15 mouse cellular contexts compared by ENCODE assay signal in genomic region chr15:79392527-79392926, GRCm38 (mm10). TPM values are rescaled to one million over a fixed set of nuclear protein-coding genes. Genes with fewer than 3 reads are reported as not detected.
DNase-seq lines count a peak whose midpoint lies in the region; ATAC-seq and TF ChIP-seq lines count a peak whose summit lies in the region.
"Had no signal": no experiment of that assay in that cellular context is flagged by ENCODE, and none has a peak within 500 bp of the region (broad histone marks: within the 10 kb centered on the region; RNA-seq: fewer than 3 reads in every experiment).

No protein-coding gene starts in this region.

- 75% methylated on average over 5 of the region's 5 CpGs for WGBS in heart, embryonic 12.5 days
- 86% methylated on average over 5 of the region's 5 CpGs for WGBS in kidney, embryonic 16.5 days
- WGBS in embryonic facial prominence, embryonic 10.5 days = 89% methylated on average over 5 of the region's 5 CpGs
- WGBS in liver, embryonic 12.5 days (ENCODE audit: insufficient replicate concordance) = 62% methylated on average over 5 of the region's 5 CpGs
- 90% methylated on average over 5 of the region's 5 CpGs for WGBS in midbrain, postnatal 0 days

- H3K4me2 ChIP-seq in heart, embryonic 12.5 days = no peak overlapping the region
- no peak overlapping the region for H3K4me2 ChIP-seq in kidney, embryonic 16.5 days (replicated peaks; ENCODE audit: low read depth, low read length)
- no peak overlapping the region for H3K4me2 ChIP-seq in liver, embryonic 12.5 days
- no peak overlapping the region for H3K4me2 ChIP-seq in midbrain, postnatal 0 days (ENCODE audit: low read depth, low read length, poor library complexity, severe bottlenecking)
- H3K4me2 ChIP-seq: forebrain, embryonic 12.5 days; midbrain, embryonic 15.5 days; neural tube, embryonic 15.5 days had no signal

- H3K4me3 ChIP-seq in heart, embryonic 12.5 days = no peak overlapping the region
- no peak overlapping the region for H3K4me3 ChIP-seq in kidney, embryonic 16.5 days (ENCODE audit: low read length)
- H3K4me3 ChIP-seq in embryonic facial prominence, embryonic 10.5 days = no peak overlapping the region
- H3K4me3 ChIP-seq in liver, embryonic 12.5 days = no peak overlapping the region
- no peak overlapping the region for H3K4me3 ChIP-seq in midbrain, postnatal 0 days (ENCODE audit: low read depth, low read length)
- H3K4me3 ChIP-seq: forebrain, embryonic 12.5 days; midbrain, embryonic 15.5 days; neural tube, embryonic 15.5 days had no signal

- H3K4me1 ChIP-seq in heart, embryonic 12.5 days (replicated peaks) = peaks cover 98% of the 10 kb centered on the region
- H3K4me1 ChIP-seq in kidney, embryonic 16.5 days (ENCODE audit: insufficient read depth, low read length) = peaks cover 63% of the 10 kb centered on the region
- peaks cover 55% of the 10 kb centered on the region for H3K4me1 ChIP-seq in embryonic facial prominence, embryonic 10.5 days
- H3K4me1 ChIP-seq in liver, embryonic 12.5 days = peaks cover 86% of the 10 kb centered on the region
- no peaks in the 10 kb centered on the region for H3K4me1 ChIP-seq in midbrain, postnatal 0 days (ENCODE audit: insufficient read depth, low read length)

- TF ChIP-seq CTCF in midbrain, postnatal 0 days (IDR thresholded peaks at IDR 0.05) = no peak

- H3K27ac ChIP-seq in heart, embryonic 12.5 days (ENCODE audit: poor library complexity, severe bottlenecking) = peak overlapping the region; percentile 95
- H3K27ac ChIP-seq in kidney, embryonic 16.5 days (ENCODE audit: low read length) = 0 out of 2 replicates have a peak overlapping the region, but pooled peaks have one; percentile 41
- peak overlapping the region; percentile 45; the same call in 1 of the 2 replicates for H3K27ac ChIP-seq in embryonic facial prominence, embryonic 10.5 days (replicated peaks)
- H3K27ac ChIP-seq in liver, embryonic 12.5 days = peak overlapping the region; percentile 52; the same call in 1 of the 2 replicates
- H3K27ac ChIP-seq in midbrain, postnatal 0 days (ENCODE audit: low read depth, low read length) = no peak overlapping the region
- H3K27ac ChIP-seq: forebrain, embryonic 12.5 days; midbrain, embryonic 15.5 days had no signal

- H3K9me3 ChIP-seq in heart, embryonic 12.5 days (replicated peaks) = no peaks in the 10 kb centered on the region
- no peaks in the 10 kb centered on the region for H3K9me3 ChIP-seq in kidney, embryonic 16.5 days (ENCODE audit: low read length)
- no peaks in the 10 kb centered on the region for H3K9me3 ChIP-seq in embryonic facial prominence, embryonic 10.5 days
- H3K9me3 ChIP-seq in liver, embryonic 12.5 days (replicated peaks) = no peaks in the 10 kb centered on the region
- no peaks in the 10 kb centered on the region for H3K9me3 ChIP-seq in midbrain, postnatal 0 days (ENCODE audit: low read length)
- H3K9me3 ChIP-seq: forebrain, embryonic 12.5 days; midbrain, embryonic 15.5 days; neural tube, embryonic 15.5 days had no signal

- no peak for ATAC-seq in heart, embryonic 12.5 days (ENCODE audit: insufficient number of reproducible peaks, low FRiP score)
- no peak for ATAC-seq in kidney, embryonic 16.5 days (ENCODE audit: low FRiP score, low TSS enrichment)
- peak; percentile 16; the same call in 1 of the 2 replicates for ATAC-seq in liver, embryonic 12.5 days
- no peak for ATAC-seq in midbrain, postnatal 0 days (ENCODE audit: low FRiP score)
- ATAC-seq: midbrain, embryonic 15.5 days had no signal

- peaks cover 4% of the 10 kb centered on the region for H3K36me3 ChIP-seq in heart, embryonic 12.5 days
- no peaks in the 10 kb centered on the region for H3K36me3 ChIP-seq in kidney, embryonic 16.5 days (ENCODE audit: insufficient read depth, low read length)
- H3K36me3 ChIP-seq in embryonic facial prominence, embryonic 10.5 days (replicated peaks) = peaks cover 24% of the 10 kb centered on the region
- H3K36me3 ChIP-seq in liver, embryonic 12.5 days = no peaks in the 10 kb centered on the region
- H3K36me3 ChIP-seq in midbrain, postnatal 0 days (ENCODE audit: insufficient read depth, low read length) = 0 out of 2 replicates have a peak, but pooled peaks cover 2% of the 10 kb centered on the region
- H3K36me3 ChIP-seq: midbrain, embryonic 15.5 days had no signal

- 0 out of 2 replicates have a peak overlapping the region, but pooled peaks have one; percentile 50 for H3K9ac ChIP-seq in heart, embryonic 12.5 days
- H3K9ac ChIP-seq in kidney, embryonic 16.5 days (replicated peaks; ENCODE audit: low read length) = no peak overlapping the region
- no peak overlapping the region for H3K9ac ChIP-seq in liver, embryonic 12.5 days
- no peak overlapping the region for H3K9ac ChIP-seq in midbrain, postnatal 0 days (replicated peaks; ENCODE audit: low read length, poor library complexity, severe bottlenecking)
- H3K9ac ChIP-seq: forebrain, embryonic 12.5 days; midbrain, embryonic 15.5 days; neural tube, embryonic 15.5 days had no signal

- no peak for DNase-seq in heart, adult 9 months (ENCODE audit: low spot score in 2 of 2)
- DNase-seq in kidney, postnatal 4 days = no peak
- DNase-seq in embryonic facial prominence, embryonic 10.5 days (ENCODE audit: low spot score) = no peak
- no peak for DNase-seq in midbrain, postnatal 0 days (ENCODE audit: low spot score)
- DNase-seq in ovary, postnatal 14 days (ENCODE audit: low spot score) = no peak
- DNase-seq: cerebellum, adult 8-10 months; kidney, adult 9 months; layer of hippocampus, postnatal 36 days; lung, adult 2 months had no signal

- no peaks in the 10 kb centered on the region for H3K27me3 ChIP-seq in heart, embryonic 12.5 days (replicated peaks)
- no peaks in the 10 kb centered on the region for H3K27me3 ChIP-seq in kidney, embryonic 16.5 days (ENCODE audit: insufficient read depth, low read length)
- H3K27me3 ChIP-seq in embryonic facial prominence, embryonic 10.5 days (replicated peaks; ENCODE audit: low read depth, poor library complexity, severe bottlenecking) = 0 out of 2 replicates have a peak, but pooled peaks cover 4% of the 10 kb centered on the region
- no peaks in the 10 kb centered on the region for H3K27me3 ChIP-seq in liver, embryonic 12.5 days (replicated peaks)
- no peaks in the 10 kb centered on the region for H3K27me3 ChIP-seq in midbrain, postnatal 0 days (ENCODE audit: insufficient read depth, low read length)
- H3K27me3 ChIP-seq: forebrain, embryonic 12.5 days; midbrain, embryonic 15.5 days; neural tube, embryonic 15.5 days had no signal

RNA-seq across cellular contexts. Expression of gene Tmem184b, which starts 10.8 kb away (rescaled TPM):
- polyA plus RNA-seq in heart, embryonic 12.5 days (2016; fragmentation: Nextera tagmentation; extraction: Ambion mirVana) = 77.2 and 82.3 TPM in 2 replicates
- 75.0 and 80.5 TPM in 2 replicates for polyA plus RNA-seq in kidney, embryonic 16.5 days (2015; fragmentation: Nextera tagmentation; extraction: Ambion mirVana)
- 57.7 and 58.9 TPM in 2 replicates for polyA plus RNA-seq in embryonic facial prominence, embryonic 10.5 days (2016; fragmentation: Nextera tagmentation; extraction: Ambion mirVana)
- 16.4 and 19.0 TPM in 2 replicates for polyA plus RNA-seq in liver, embryonic 12.5 days (2016; fragmentation: Nextera tagmentation; extraction: Ambion mirVana)
- 54.9 and 75.7 TPM in 2 replicates for total RNA-seq in midbrain, postnatal 0 days (2014; rRNA removed)
- polyA plus RNA-seq in midbrain, postnatal 0 days (2015; fragmentation: Nextera tagmentation; extraction: Ambion mirVana) = 30.1 and 33.3 TPM in 2 replicates

RNA-seq across cellular contexts. Expression of gene Maff, which starts 46.1 kb away (rescaled TPM):
- polyA plus RNA-seq in heart, embryonic 12.5 days (2016; fragmentation: Nextera tagmentation; extraction: Ambion mirVana) = 1.9 and 2.6 TPM in 2 replicates
- 3.7 and 4.0 TPM in 2 replicates for polyA plus RNA-seq in kidney, embryonic 16.5 days (2015; fragmentation: Nextera tagmentation; extraction: Ambion mirVana)
- polyA plus RNA-seq in embryonic facial prominence, embryonic 10.5 days (2016; fragmentation: Nextera tagmentation; extraction: Ambion mirVana) = 1.2 and 1.8 TPM in 2 replicates
- 1.1 and 2.8 TPM in 2 replicates for polyA plus RNA-seq in liver, embryonic 12.5 days (2016; fragmentation: Nextera tagmentation; extraction: Ambion mirVana)
- 4.0 and 5.4 TPM in 2 replicates for total RNA-seq in midbrain, postnatal 0 days (2014; rRNA removed)
- polyA plus RNA-seq in midbrain, postnatal 0 days (2015; fragmentation: Nextera tagmentation; extraction: Ambion mirVana) = 0.93 and 1.2 TPM in 2 replicates
